Comparison of ENCODE assay signal across 8 mouse cellular contexts in the genomic region with DNA sequence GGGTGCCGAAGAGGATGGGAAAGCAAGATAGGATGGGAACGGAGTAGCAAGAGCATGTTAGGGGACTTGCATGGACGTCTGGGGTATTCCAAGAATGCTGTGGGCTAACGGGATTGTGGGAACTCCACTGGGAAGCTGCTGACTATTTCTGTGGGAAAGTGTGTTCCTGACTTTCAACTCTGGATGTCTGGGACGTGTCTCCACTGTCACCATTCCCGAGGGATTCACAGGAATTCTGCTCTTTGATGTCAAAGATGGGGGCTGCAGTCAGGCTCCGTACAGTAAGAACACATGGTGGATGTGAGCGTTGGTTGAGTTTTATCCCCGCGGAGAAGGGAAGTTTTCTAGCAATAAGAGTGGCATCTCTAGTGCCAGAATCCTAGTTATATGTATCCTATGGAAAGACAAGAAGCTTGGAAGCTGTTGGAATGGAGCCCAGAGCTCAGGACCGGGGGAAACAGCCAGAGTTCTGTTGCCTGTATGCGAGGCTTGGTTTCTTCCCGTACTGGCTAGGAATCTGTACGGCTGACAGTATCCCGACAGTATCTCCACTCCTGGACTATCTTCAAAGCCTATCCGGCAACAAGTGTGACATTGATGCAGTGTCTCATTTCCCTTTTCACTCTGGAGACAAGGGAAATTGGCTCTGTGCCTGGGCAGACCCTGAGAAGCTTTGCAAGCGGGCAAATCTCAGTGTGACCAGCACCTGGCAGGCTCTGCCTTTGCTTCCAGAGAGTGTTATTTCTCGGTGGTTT. TPM values are rescaled to one million over a fixed set of nuclear protein-coding genes. Genes with fewer than 3 reads are reported as not detected.
DNase-seq lines count a peak whose midpoint lies in the region; ATAC-seq and TF ChIP-seq lines count a peak whose summit lies in the region.

No protein-coding gene starts in this region.

- no peak overlapping the region for H3K9ac ChIP-seq in embryonic facial prominence, embryonic 13.5 days
- no peak overlapping the region for H3K9ac ChIP-seq in midbrain, postnatal 0 days (replicated peaks; ENCODE audit: low read length, poor library complexity, severe bottlenecking)

- ATAC-seq in embryonic facial prominence, embryonic 13.5 days (ENCODE audit: insufficient number of reproducible peaks, insufficient read depth, low FRiP score, low TSS enrichment, low read depth), result no peak; the same call in 1 of the 2 replicates
- ATAC-seq in midbrain, postnatal 0 days (ENCODE audit: low FRiP score), result peak; percentile 62; the same call in 1 of the 2 replicates

- H3K27me3 ChIP-seq in embryonic facial prominence, embryonic 13.5 days, result no peaks in the 10 kb centered on the region
- H3K27me3 ChIP-seq in embryonic facial prominence, embryonic 10.5 days (replicated peaks; ENCODE audit: low read depth, poor library complexity, severe bottlenecking), result no peaks in the 10 kb centered on the region
- H3K27me3 ChIP-seq in midbrain, postnatal 0 days (ENCODE audit: insufficient read depth, low read length), result no peaks in the 10 kb centered on the region

- H3K4me3 ChIP-seq in embryonic facial prominence, embryonic 13.5 days, result no peak overlapping the region
- no peak overlapping the region for H3K4me3 ChIP-seq in embryonic facial prominence, embryonic 10.5 days
- no peak overlapping the region for H3K4me3 ChIP-seq in midbrain, postnatal 0 days (ENCODE audit: low read depth, low read length)

- H3K27ac ChIP-seq in embryonic facial prominence, embryonic 13.5 days, result peak overlapping the region; percentile 17
- H3K27ac ChIP-seq in embryonic facial prominence, embryonic 10.5 days (replicated peaks), result no peak overlapping the region
- H3K27ac ChIP-seq in midbrain, postnatal 0 days (ENCODE audit: low read depth, low read length), result no peak overlapping the region

- H3K4me2 ChIP-seq in embryonic facial prominence, embryonic 13.5 days, result peak overlapping the region; percentile 27
- peak overlapping the region; percentile 23 for H3K4me2 ChIP-seq in midbrain, postnatal 0 days (ENCODE audit: low read depth, low read length, poor library complexity, severe bottlenecking)

- H3K9me3 ChIP-seq in embryonic facial prominence, embryonic 13.5 days, result no peaks in the 10 kb centered on the region
- peaks cover 9% of the 10 kb centered on the region; the same call in 1 of the 2 replicates for H3K9me3 ChIP-seq in embryonic facial prominence, embryonic 10.5 days
- H3K9me3 ChIP-seq in midbrain, postnatal 0 days (ENCODE audit: low read length), result no peaks in the 10 kb centered on the region

- peaks cover 24% of the 10 kb centered on the region for H3K4me1 ChIP-seq in embryonic facial prominence, embryonic 13.5 days
- peaks cover 12% of the 10 kb centered on the region for H3K4me1 ChIP-seq in embryonic facial prominence, embryonic 10.5 days
- H3K4me1 ChIP-seq in midbrain, postnatal 0 days (ENCODE audit: insufficient read depth, low read length), result peaks cover 3% of the 10 kb centered on the region; the same call in 1 of the 2 replicates

- no peak for DNase-seq in embryonic facial prominence, embryonic 10.5 days (ENCODE audit: low spot score)
- peak; percentile 51 for DNase-seq in right cerebral cortex, postnatal 4 days
- DNase-seq in right cerebral cortex, postnatal 25 days, result no peak
- DNase-seq in kidney, adult 18-20 months, result peak; percentile 28
- DNase-seq in midbrain, postnatal 0 days (ENCODE audit: low spot score), result peak; percentile 91
- DNase-seq in spleen, postnatal 4 days (ENCODE audit: low spot score in 2 of 2), result no peak
- DNase-seq in thymus, postnatal 25 days, result no peak

- WGBS in embryonic facial prominence, embryonic 13.5 days, result 33% methylated on average over 18 of the region's 18 CpGs
- WGBS in embryonic facial prominence, embryonic 10.5 days, result 76% methylated on average over 18 of the region's 18 CpGs
- 38% methylated on average over 18 of the region's 18 CpGs for WGBS in midbrain, postnatal 0 days

- no peaks in the 10 kb centered on the region for H3K36me3 ChIP-seq in embryonic facial prominence, embryonic 13.5 days
- H3K36me3 ChIP-seq in embryonic facial prominence, embryonic 10.5 days (replicated peaks), result no peaks in the 10 kb centered on the region; the same call in 1 of the 2 replicates
- no peaks in the 10 kb centered on the region for H3K36me3 ChIP-seq in midbrain, postnatal 0 days (ENCODE audit: insufficient read depth, low read length)

- no peak for TF ChIP-seq CTCF in midbrain, postnatal 0 days (IDR thresholded peaks at IDR 0.05)

RNA-seq across cellular contexts. Expression of a gene that starts 44.2 kb away (rescaled TPM):
- polyA plus RNA-seq in embryonic facial prominence, embryonic 13.5 days (2015; fragmentation: Nextera tagmentation; extraction: Ambion mirVana), result 15.3 and 17.6 TPM in 2 replicates
- 8.1 and 9.4 TPM in 2 replicates for polyA plus RNA-seq in embryonic facial prominence, embryonic 10.5 days (2016; fragmentation: Nextera tagmentation; extraction: Ambion mirVana)
- 31.5 and 38.5 TPM in 2 replicates for total RNA-seq in midbrain, postnatal 0 days (2014; rRNA removed)
- polyA plus RNA-seq in midbrain, postnatal 0 days (2015; fragmentation: Nextera tagmentation; extraction: Ambion mirVana), result 3.9 and 5.3 TPM in 2 replicates

Comparison
In these comparisons a context has a peak if more than half of its experiments do, and no peak if none do; other contexts are left out.
1. DNase-seq: peak in right cerebral cortex, postnatal 4 days (single experiment), kidney, adult 18-20 months (single experiment) and midbrain, postnatal 0 days (single experiment); none in embryonic facial prominence, embryonic 10.5 days (single experiment), right cerebral cortex, postnatal 25 days (single experiment), spleen, postnatal 4 days (0 of 2) and thymus, postnatal 25 days (single experiment).